Mouse (Mus musculus): Measurements from ENCODE around the gene Gm5460. TPM values are rescaled to one million over a fixed set of nuclear protein-coding genes. Genes with fewer than 3 reads are reported as not detected.

Gene Gm5460
- polyA plus RNA-seq, 2 experiments, result not detected

DNA sequence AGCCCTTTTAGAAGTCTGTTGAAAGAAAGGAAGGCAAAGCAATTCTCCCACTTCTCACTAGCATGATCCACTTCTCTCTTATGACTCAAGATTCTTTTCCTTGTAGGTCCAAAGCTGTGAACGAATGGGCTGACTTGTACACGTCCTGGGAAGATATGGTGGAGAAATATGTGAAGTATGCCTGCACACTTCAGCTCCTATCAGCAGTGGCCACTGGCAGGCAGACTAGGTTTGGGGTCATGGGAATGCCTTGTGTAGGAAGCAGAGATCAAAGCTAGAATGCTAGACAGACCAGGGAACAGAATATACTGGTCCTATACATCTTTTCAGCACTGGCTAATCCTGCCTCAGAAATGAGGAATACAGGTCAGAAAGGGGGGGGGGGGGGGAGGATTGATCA, 10.2 kb downstream of the Gm5460 start:
- H3K9ac ChIP-seq (replicated peaks), result no peak overlapping the region
- WGBS (ENCODE audit: insufficient replicate concordance), result 41% methylated on average over 2 of the region's 2 CpGs

DNA sequence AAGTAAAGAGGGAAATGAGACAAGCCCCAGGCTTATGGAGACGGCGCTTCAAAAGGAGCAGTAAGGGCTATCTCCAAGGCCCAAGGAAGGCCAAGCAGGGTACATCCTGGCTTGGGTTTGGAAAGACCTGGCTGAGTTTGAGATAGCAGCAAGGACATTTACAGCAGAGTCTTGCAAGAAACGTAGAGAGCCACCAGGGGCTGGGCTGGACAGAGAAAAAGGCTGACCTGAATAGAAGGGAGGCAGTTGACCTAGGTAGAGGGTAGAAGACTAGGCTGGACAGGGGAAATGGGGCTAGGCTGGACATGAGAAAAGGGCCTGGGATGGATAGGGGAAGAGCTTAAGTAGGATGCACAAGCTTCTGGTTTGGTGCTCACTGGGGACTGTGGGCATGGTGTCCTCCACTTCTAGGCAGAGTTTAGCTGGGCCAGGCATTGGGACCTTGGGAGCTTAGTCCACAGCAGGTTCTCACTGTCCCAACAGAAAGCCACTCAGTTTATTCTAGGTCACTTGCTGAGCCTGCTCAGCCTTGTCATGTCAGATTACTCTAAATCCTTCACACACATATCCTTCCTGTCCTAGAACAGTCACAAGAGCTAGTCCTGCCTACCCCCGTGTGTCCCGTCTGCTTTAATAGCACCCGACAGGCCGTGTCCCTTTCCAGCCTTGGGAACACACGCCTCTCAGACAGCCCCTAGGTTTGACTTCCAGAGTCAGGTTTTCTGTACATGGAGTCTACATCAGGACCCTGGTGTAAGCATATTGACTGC, 17.5 kb downstream of the Gm5460 start:
- ATAC-seq (ENCODE audit: insufficient read depth), result no peak
- H3K9me3 ChIP-seq (ENCODE audit: control insufficient read depth, low read length), result no peaks in the 10 kb centered on the region

More for the DNA sequence above, 10.2 kb downstream of the Gm5460 start:
- no peak for TF ChIP-seq EP300 (IDR thresholded peaks at IDR 0.05; ENCODE audit: low read depth)
- TF ChIP-seq CTCF (IDR thresholded peaks at IDR 0.05; ENCODE audit: low read depth), result no peak
- H3K9me3 ChIP-seq (ENCODE audit: control insufficient read depth, low read length), result no peaks in the 10 kb centered on the region
- H3K4me1 ChIP-seq (replicated peaks; ENCODE audit: control insufficient read depth in 2 of 2, insufficient read depth in 2 of 2, low read length in 1 of 2), result no peaks in the 10 kb centered on the region
- no peak overlapping the region for H3K4me2 ChIP-seq (ENCODE audit: low read depth)
- H3K4me3 ChIP-seq (ENCODE audit: insufficient read depth in 1 of 2, low read depth in 2 of 2, low read length in 2 of 2), result no peak overlapping the region
- H3K27ac ChIP-seq, result no peak overlapping the region
- no peak for DNase-seq (ENCODE audit: low read depth in 3 of 3, low spot score in 3 of 3)
- no peak for ATAC-seq (ENCODE audit: insufficient read depth)
- no peaks in the 10 kb centered on the region for H3K27me3 ChIP-seq (ENCODE audit: control insufficient read depth, insufficient read depth, low read length)
- no peaks in the 10 kb centered on the region for H3K36me3 ChIP-seq (replicated peaks; ENCODE audit: control insufficient read depth, insufficient read depth, low read depth)

DNA sequence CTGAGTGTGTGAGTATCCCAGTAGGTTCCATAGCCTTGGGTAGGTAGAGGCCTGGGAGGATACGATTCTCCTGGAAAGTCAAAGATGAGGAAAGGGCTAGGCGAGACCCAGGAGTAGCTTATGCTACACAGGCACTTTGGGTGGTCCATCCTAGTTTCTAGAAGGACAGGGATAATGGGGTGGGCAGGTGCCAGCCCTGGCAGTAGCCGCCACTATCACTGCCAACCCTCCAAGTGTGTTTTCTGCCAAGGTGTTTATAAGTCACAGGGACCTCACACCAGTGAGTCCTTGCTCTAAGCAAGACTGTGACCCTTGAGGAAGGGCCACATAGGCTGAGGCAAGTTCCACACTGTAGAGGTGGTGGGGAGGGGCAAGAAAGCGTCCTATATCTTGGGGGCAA, 24.7 kb downstream of the Gm5460 start:
- 44% methylated on average over 4 of the region's 4 CpGs for WGBS (ENCODE audit: insufficient replicate concordance)
- no peak overlapping the region for H3K4me3 ChIP-seq (ENCODE audit: insufficient read depth in 1 of 2, low read depth in 2 of 2, low read length in 2 of 2)
- ATAC-seq (ENCODE audit: insufficient read depth) (no peak), DNase-seq (ENCODE audit: low read depth in 3 of 3, low spot score in 3 of 3) (no peak)
- no peak overlapping the region for H3K27ac ChIP-seq
- TF ChIP-seq CTCF (IDR thresholded peaks at IDR 0.05; ENCODE audit: low read depth), result no peak
- no peaks in the 10 kb centered on the region for H3K27me3 ChIP-seq (ENCODE audit: control insufficient read depth, insufficient read depth, low read length)
- H3K4me2 ChIP-seq (ENCODE audit: low read depth), result no peak overlapping the region
- H3K9ac ChIP-seq (replicated peaks), result no peak overlapping the region
- H3K4me1 ChIP-seq (replicated peaks; ENCODE audit: control insufficient read depth in 2 of 2, insufficient read depth in 2 of 2, low read length in 1 of 2), result no peaks in the 10 kb centered on the region
- H3K9me3 ChIP-seq (ENCODE audit: control insufficient read depth, low read length), result no peaks in the 10 kb centered on the region
- no peaks in the 10 kb centered on the region for H3K36me3 ChIP-seq (replicated peaks; ENCODE audit: control insufficient read depth, insufficient read depth, low read depth)

More for the DNA sequence above, 17.5 kb downstream of the Gm5460 start:
- no peak for DNase-seq (ENCODE audit: low read depth in 3 of 3, low spot score in 3 of 3)
- 70% methylated on average over 8 of the region's 8 CpGs for WGBS (ENCODE audit: insufficient replicate concordance)
- H3K27ac ChIP-seq, result no peak overlapping the region
- H3K4me1 ChIP-seq (replicated peaks; ENCODE audit: control insufficient read depth in 2 of 2, insufficient read depth in 2 of 2, low read length in 1 of 2), result no peaks in the 10 kb centered on the region
- H3K27me3 ChIP-seq (ENCODE audit: control insufficient read depth, insufficient read depth, low read length), result no peaks in the 10 kb centered on the region
- no peak overlapping the region for H3K4me3 ChIP-seq (ENCODE audit: insufficient read depth in 1 of 2, low read depth in 2 of 2, low read length in 2 of 2)
- no peak overlapping the region for H3K4me2 ChIP-seq (ENCODE audit: low read depth)
- no peaks in the 10 kb centered on the region for H3K36me3 ChIP-seq (replicated peaks; ENCODE audit: control insufficient read depth, insufficient read depth, low read depth)
- H3K9ac ChIP-seq (replicated peaks), result no peak overlapping the region
- TF ChIP-seq EP300 (IDR thresholded peaks at IDR 0.05; ENCODE audit: low read depth) (no peak), CTCF (IDR thresholded peaks at IDR 0.05; ENCODE audit: low read depth) (no peak)

DNA sequence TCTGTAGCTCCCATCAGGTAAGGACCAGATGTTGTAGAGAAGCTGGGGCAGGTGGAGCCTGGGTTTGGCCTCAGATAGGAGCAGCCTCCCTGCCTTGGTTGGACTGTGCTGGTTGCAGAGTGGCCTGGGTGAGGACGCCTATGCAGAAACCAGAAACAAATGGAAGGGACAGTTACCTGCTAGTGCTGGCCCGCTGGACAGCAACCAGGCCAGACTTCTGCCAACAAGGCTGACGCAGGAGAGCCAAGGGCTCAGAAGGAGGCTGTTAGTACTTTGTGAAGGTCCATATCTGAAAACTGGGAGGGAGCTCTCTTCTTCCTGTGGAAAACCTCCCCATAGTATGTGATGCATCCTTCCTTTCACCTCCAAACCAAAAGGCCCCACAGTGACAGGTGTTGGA, 26.8 kb downstream of the Gm5460 start:
- DNase-seq (ENCODE audit: low read depth in 3 of 3, low spot score in 3 of 3) (no peak), ATAC-seq (ENCODE audit: insufficient read depth) (no peak)
- no peak overlapping the region for H3K27ac ChIP-seq
- H3K36me3 ChIP-seq (replicated peaks; ENCODE audit: control insufficient read depth, insufficient read depth, low read depth), result no peaks in the 10 kb centered on the region
- no peak overlapping the region for H3K4me2 ChIP-seq (ENCODE audit: low read depth)
- no peak overlapping the region for H3K9ac ChIP-seq (replicated peaks)
- 25% methylated on average over 3 of the region's 3 CpGs for WGBS (ENCODE audit: insufficient replicate concordance)
- H3K4me1 ChIP-seq (replicated peaks; ENCODE audit: control insufficient read depth in 2 of 2, insufficient read depth in 2 of 2, low read length in 1 of 2), result no peaks in the 10 kb centered on the region
- H3K4me3 ChIP-seq (ENCODE audit: insufficient read depth in 1 of 2, low read depth in 2 of 2, low read length in 2 of 2), result no peak overlapping the region
- H3K9me3 ChIP-seq (ENCODE audit: control insufficient read depth, low read length), result no peaks in the 10 kb centered on the region
- no peaks in the 10 kb centered on the region for H3K27me3 ChIP-seq (ENCODE audit: control insufficient read depth, insufficient read depth, low read length)
- TF ChIP-seq EP300 (IDR thresholded peaks at IDR 0.05; ENCODE audit: low read depth) (no peak), CTCF (IDR thresholded peaks at IDR 0.05; ENCODE audit: low read depth) (no peak)

DNA sequence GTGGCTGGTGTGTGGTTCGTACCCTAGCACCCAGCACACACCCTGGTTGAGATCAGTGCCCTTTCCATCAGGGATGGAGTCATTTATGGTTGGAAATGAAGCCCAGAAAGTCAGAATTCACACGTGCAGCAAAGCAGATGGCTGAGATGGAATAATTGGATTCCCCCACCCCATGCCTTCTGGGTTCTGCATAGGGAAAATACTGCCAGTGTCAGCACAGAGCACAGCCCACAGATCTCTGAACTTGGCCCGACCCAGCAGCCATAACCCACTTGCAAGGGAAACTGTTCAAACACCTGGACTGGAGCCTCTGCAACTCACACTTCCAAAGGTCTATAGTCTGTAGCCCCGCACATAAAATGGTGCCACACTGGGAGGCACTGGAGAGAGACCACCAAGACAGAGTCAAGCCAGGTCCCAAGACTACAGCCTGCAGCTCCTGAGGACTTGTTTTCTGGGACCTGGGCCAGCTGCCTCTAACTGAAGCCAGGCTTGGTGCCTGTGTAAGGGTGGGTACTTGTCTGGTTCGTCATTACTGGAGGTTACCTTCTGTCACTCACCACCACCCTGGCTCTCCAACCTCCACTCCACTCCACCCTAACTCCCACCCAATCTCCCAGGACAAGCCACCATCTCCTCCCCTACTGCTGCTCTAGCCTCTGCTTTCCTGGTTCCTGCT, 33.7 kb downstream of the Gm5460 start:
- no peaks in the 10 kb centered on the region for H3K9me3 ChIP-seq (ENCODE audit: control insufficient read depth, low read length)
- H3K36me3 ChIP-seq (replicated peaks; ENCODE audit: control insufficient read depth, insufficient read depth, low read depth), result no peaks in the 10 kb centered on the region
- no peak overlapping the region for H3K27ac ChIP-seq
- no peak overlapping the region for H3K4me3 ChIP-seq (ENCODE audit: insufficient read depth in 1 of 2, low read depth in 2 of 2, low read length in 2 of 2)
- no peaks in the 10 kb centered on the region for H3K4me1 ChIP-seq (replicated peaks; ENCODE audit: control insufficient read depth in 2 of 2, insufficient read depth in 2 of 2, low read length in 1 of 2)
- no peak for ATAC-seq (ENCODE audit: insufficient read depth)
- TF ChIP-seq EP300 (IDR thresholded peaks at IDR 0.05; ENCODE audit: low read depth) (no peak), CTCF (IDR thresholded peaks at IDR 0.05; ENCODE audit: low read depth) (no peak)
- H3K4me2 ChIP-seq (ENCODE audit: low read depth), result no peak overlapping the region
- H3K9ac ChIP-seq (replicated peaks), result no peak overlapping the region
- H3K27me3 ChIP-seq (ENCODE audit: control insufficient read depth, insufficient read depth, low read length), result no peaks in the 10 kb centered on the region
- 48% methylated on average over 5 of the region's 5 CpGs for WGBS (ENCODE audit: insufficient replicate concordance)
- no peak for DNase-seq (ENCODE audit: low read depth in 3 of 3, low spot score in 3 of 3)

Measured in liver, embryonic 14.5 days (tissue).